Mouse (Mus musculus): ENCODE results near the gene Cdca5. TPM values are rescaled to one million over a fixed set of nuclear protein-coding genes. Genes with fewer than 3 reads are reported as not detected.

Cdca5 gene
- polyA plus RNA-seq (2015; fragmentation: Nextera tagmentation; extraction: Ambion mirVana) = 2.8 and 3.1 TPM in 2 replicates

GRCm38 (mm10) chr19:6084478-6085248 lies at the start of gene Cdca5, which contains the start of gene Zfpl1:
TSS of gene Cdca5 (plus strand) at chr19:6084983.
TSS of gene Zfpl1 (minus strand) at chr19:6084956.

GRCm38 (mm10) chr19:6046294-6047153 lies 38.3 kb upstream of the Cdca5 start, which contains the start of gene Syvn1:
TSS of gene Syvn1 (plus strand) at chr19:6046576.

GRCm38 (mm10) chr19:6057313-6058096 lies 27.3 kb upstream of the Cdca5 start, which contains the start of the genes Mrpl49 and Fau:
TSS of gene Mrpl49 (minus strand) at chr19:6057785.
TSS of gene Fau (plus strand) at chr19:6057844.

GRCm38 (mm10) chr19:6061021-6061533 lies 23.7 kb upstream of the Cdca5 start, which contains the start of gene Znhit2:
TSS of gene Znhit2 (plus strand) at chr19:6061192.

GRCm38 (mm10) chr19:6067724-6068415 lies 16.9 kb upstream of the Cdca5 start, which contains the start of gene Tm7sf2:
TSS of gene Tm7sf2 (minus strand) at chr19:6068373.

GRCm38 (mm10) chr19:6076564-6077393 lies 8.0 kb upstream of the Cdca5 start, which contains the start of gene Vps51:
TSS of gene Vps51 (minus strand) at chr19:6077231.

GRCm38 (mm10) chr19:6079983-6080480 lies 4.8 kb upstream of the Cdca5 start, which contains the start of gene Tmem262:
TSS of gene Tmem262 (plus strand) at chr19:6080033.

GRCm38 (mm10) chr19:6082156-6082555 lies 2.6 kb upstream of the Cdca5 start, which contains the start of gene Gm28374:
TSS of gene Gm28374 (minus strand) at chr19:6082256.

GRCm38 (mm10) chr19:6094119-6094518 lies 9.3 kb downstream of the Cdca5 start, which contains the start of gene AC131692.1:
TSS of gene AC131692.1 (plus strand) at chr19:6094419.

GRCm38 (mm10) chr19:6105586-6105985 lies 20.8 kb downstream of the Cdca5 start, which contains the start of gene Naaladl1:
TSS of gene Naaladl1 (plus strand) at chr19:6105782.

GRCm38 (mm10) chr19:6117986-6118676 lies 33.3 kb downstream of the Cdca5 start, which contains the start of gene Sac3d1:
TSS of gene Sac3d1 (minus strand) at chr19:6118650.

GRCm38 (mm10) chr19:6127760-6128341 lies 43.1 kb downstream of the Cdca5 start, which contains the start of gene Snx15:
TSS of gene Snx15 (minus strand) at chr19:6128304.

GRCm38 (mm10) chr19:6140678-6141393 lies 56.1 kb downstream of the Cdca5 start, which contains the start of gene Batf2:
TSS of gene Batf2 (plus strand) at chr19:6140983.

GRCm38 (mm10) chr19:6141394-6141749 lies 56.6 kb downstream of the Cdca5 start, which contains the start of gene Arl2:
TSS of gene Arl2 (minus strand) at chr19:6141548.

